Mouse (Mus musculus) ovary, postnatal 10 days (tissue): ENCODE results near the gene Ripk3.
A peak's percentile ranks its signal among the peaks of the same experiment; 100 is the strongest.

Experiments used
- DNase-seq: peaks from one replicate; pipeline ENCODE4 v3.0.0; 2022; ENCODE audit warnings: low spot score

Gene Ripk3

DNA sequence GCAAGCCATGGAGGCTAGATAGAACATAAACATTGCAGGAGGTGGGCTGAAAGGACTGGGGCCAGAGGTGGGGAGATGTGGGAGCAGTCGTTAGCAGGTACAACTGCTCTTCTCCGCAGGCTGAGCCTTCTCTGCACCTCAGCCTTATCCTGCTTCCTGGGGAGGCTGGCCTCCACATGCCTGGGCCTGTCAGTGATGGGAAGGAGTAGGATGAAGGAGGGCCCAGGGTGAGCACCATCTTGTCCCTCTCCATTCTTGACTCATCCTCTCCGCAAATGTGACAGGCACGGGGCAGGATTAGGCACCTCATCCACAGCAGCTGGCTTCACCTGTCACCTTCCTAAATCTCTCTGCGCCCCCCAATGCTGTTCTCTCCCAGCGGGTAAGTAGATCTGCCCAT is 27.5 kb downstream of the Ripk3 start, which contains the start of gene Ltb4r2:
Gene Ltb4r2 (plus strand): TSS at position 266 of the 400 bp plus-strand sequence.
- no peak for DNase-seq

DNA sequence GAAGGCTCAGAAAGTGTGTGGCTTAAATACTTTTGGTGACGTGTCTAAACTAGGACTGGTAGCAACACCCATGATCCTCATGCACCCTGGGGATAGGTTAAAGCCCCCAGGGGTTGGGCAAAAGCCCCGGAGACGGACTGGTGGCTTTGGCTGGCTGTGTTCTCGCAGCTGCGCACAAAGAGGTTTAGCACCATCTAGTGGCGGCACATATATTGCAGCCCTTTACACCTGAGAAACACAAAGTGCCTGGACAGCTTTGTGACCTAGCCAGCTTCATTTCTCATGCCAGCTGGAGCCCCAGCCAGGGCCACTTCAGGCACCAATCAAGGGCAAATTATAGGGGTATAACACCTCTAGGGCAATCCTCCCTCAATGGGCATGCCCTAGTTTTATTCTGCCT is 28.5 kb downstream of the Ripk3 start:
- peak; percentile 86 for DNase-seq

DNA sequence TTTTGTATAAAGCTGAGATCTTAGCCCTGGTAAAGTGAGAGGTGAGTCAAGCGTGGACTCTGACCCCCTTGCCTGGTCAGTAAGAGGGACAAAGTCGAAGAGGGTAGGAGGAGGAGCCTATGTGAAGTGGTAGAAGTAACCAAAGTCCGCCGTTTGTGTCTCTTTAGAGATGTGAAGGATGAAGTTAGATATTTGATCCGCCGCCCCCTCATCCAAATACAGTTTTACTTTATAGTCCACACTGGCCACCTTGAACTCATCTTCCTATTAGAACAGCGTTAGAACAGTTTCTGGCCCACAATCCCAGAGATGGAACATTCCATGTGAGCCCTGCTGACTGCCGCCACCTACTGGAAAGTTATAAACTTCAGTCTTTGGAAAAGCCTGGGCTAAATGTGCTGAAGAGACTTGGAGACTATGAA is 30.3 kb downstream of the Ripk3 start, which contains the start of gene Cideb:
Gene Cideb (minus strand): TSS at position 96 of the 422 bp plus-strand sequence.
- DNase-seq: no peak

DNA sequence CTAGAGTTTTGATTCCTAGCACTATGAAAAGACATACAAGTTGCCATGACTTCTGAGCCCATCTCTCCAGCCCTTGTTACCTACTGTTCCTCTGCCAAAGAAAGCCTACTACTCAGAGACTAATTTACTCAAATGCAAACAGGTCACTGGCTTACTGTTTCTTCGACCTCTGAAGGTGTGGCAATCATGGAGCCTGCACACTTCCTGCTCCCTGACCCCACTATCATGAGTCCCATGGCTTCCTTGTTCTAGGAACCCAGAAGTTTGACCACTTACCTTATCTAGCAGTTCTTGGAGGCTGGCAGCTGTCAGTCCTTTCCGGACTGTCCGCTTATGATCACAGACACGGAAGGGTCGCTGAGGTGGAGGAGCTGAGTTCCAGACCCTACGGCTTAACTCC is 31.1 kb downstream of the Ripk3 start:
- no peak for DNase-seq

DNA sequence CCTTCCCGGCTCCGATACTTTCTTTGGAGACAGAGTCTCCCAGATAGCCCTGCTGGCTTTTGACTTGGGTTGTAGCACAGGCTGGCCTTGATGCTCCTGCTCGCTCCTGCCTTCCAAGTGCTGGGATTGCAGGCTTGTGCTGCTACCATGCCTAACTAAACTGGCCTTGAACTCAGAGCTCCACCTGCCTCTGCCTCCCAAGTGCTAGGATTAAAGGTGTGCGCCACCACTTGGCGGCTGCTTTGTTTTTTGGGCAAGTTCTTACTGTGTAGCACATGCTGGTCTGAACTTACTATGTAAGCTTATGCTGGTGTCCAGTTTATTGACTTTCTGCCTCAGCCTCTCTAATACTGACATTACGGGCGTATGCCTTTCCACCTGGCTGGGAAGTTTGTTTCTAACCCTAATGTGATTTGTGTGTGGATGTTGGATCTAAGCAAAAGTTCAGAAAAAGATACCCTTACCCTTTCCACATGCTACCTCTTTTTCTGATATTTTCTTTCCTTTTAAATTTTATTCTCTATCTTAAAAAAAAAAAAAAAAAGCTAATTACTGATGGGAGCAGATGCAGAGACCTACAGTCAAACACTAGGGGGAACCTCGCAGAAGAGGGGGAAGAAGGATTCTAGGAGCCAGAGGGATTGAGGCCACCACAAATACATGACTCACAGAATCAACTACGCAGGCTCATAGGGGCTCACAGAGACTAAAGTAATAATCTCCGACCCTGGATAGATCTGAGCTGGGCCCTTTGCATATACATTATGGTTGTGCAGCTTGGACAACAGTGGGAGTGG is 41.4 kb downstream of the Ripk3 start:
- DNase-seq: no peak

DNA sequence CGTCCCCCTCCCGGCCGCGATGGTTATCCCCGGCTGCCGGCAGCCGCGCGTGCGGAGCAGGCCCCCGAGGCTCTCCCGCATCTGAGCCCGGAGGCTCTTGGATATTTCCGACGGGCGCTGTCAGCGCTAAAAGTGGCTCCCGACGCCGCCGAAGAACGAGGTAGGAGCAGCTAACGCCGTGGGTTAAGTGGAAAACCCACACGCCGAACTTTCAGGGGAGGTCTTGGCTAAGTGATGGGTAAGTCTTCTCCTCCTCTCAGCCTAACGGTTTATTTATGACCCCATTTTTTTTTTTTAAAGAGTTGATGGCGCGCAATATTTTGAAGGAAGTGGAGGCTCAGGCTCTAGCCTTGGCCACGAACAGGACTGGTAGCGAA is 42.8 kb downstream of the Ripk3 start:
- DNase-seq: no peak

DNA sequence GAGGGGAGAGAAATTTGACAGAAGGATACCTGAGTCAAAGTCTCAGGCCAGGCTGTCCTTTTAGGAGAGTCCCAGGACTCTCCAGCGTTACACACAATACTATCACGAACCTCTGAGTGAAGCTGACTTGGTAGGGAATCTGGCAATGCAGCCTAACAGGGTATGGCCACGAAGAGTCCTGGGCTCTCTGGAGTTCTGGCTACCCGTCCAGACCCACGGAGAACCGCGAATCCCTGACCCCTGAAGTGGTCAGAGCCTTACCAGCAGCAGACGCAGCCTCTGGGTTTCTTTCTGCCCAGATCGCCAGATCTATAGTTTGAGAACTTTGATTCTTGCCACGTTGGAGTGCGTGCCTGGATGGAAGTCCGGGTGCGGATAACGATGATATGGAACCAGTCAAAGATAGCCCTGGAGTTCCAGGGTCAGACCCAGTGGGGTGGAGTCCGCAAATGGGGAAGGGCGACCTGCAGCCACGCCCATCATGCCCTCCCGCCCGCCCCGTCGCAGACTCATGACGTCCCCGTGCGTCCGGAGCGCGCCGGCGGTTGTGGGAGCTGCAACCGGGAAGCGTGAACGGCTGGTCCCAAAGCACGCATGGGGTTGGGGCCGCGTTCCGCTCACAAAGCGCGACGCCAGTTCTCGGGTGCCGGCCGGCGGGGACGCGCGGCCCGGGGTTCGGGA is 43.3 kb downstream of the Ripk3 start, which contains the start of the genes Dhrs1 and Nop9:
Gene Dhrs1 (minus strand): TSS at position 511 of the 681 bp plus-strand sequence.
Gene Nop9 (plus strand): TSS at position 514 of the 681 bp plus-strand sequence.
- DNase-seq: peak; percentile 89

DNA sequence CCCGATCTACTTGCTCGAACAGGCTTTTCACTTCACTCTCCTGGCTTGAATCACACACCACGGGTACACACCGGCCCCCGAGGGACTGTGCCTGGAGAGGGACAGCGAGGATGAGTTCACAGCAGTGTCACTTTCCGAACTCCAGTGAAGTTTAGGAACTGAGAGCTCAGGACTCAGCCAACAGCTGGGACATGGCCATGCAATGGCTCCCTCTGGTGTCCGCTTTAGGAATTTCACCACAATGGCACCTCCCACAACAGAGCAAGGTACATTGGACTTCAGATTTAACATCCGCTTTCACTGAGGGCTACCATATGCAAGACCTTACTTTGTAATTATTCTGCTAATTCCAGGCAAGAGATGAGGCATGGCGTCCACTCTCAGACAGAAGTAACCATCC is 45.0 kb downstream of the Ripk3 start:
- peak; percentile 86 for DNase-seq

DNA sequence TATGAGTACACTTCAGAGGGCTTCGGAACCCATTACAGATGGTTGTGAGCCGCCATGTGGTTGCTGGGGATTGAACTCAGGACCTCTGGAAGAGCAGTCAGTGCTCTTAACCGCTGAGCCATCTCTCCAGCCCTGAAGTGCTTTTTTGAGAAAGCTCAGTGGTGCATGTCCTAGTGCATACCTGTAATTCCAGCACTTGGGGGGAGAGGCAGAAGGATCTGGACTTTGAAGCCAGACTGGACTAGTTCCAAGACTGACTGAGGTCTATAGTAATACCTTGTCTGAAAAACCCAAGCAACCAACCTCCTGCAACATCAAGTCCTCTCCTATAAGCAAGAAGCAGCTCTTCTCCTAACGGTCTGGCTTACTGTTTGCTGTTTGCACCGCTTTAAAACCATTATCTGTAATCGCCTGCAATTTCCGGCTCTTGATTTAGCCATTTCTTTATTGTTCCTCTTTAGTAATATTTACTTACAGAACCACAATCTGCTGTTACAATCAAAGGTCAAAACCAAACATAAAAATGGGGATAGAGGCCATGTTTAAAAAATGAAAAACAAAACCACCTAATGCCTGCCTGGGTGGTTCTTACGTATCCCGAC is 51.5 kb downstream of the Ripk3 start:
- DNase-seq: no peak

DNA sequence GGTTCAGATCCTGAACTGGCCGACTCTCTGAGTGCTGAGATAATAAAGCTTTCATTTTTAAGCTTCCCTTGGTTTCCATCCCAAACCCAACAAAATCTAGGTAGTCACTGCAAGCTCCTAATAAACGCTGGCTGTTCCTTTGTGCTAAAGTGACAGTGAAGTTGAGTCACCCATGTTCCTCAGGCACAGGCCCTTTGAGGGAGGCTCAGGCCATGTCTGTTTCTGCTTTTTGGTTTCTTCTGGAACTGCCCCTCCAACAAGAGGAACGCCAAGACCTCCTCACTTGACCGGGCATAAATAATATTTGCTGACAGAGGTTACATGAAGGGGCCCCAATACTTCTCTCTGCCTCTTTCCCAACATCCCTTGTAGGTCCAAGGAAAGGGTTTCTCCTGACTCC is 52.9 kb downstream of the Ripk3 start:
- DNase-seq: no peak

DNA sequence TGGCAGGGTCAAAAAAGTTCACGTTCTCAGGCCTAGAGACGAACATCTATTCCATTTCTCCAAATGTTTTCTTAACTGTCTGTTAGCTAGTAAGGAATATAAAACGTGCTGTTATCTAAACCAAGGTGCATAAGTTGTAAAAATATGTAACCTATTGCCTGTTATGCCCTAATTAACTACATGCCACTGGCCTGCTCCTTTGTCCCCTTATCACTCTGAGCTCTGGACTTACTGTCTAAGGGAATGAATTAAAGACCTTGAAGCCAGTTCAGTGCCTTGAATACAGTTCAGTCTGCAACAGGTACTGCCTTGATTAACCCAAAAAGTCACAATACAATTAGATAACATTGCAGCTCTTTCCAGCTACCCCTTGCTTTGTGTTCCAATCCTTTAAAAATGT is 53.3 kb downstream of the Ripk3 start:
- DNase-seq: no peak
